Mouse (Mus musculus) heart, postnatal 0 days (tissue): Measurements from ENCODE around the gene Efna2.

Experiments used
- CTCF ChIP-seq: IDR thresholded peaks from 2 replicates; pipeline ENCODE4 v1.5.1; 2016; ENCODE audit warnings: antibody characterized with exemption, control low read depth, low read depth
- EP300 ChIP-seq: IDR thresholded peaks from 2 replicates; pipeline ENCODE4 v1.6.1; 2016; ENCODE audit warnings: antibody characterized with exemption, low read depth

DNA sequence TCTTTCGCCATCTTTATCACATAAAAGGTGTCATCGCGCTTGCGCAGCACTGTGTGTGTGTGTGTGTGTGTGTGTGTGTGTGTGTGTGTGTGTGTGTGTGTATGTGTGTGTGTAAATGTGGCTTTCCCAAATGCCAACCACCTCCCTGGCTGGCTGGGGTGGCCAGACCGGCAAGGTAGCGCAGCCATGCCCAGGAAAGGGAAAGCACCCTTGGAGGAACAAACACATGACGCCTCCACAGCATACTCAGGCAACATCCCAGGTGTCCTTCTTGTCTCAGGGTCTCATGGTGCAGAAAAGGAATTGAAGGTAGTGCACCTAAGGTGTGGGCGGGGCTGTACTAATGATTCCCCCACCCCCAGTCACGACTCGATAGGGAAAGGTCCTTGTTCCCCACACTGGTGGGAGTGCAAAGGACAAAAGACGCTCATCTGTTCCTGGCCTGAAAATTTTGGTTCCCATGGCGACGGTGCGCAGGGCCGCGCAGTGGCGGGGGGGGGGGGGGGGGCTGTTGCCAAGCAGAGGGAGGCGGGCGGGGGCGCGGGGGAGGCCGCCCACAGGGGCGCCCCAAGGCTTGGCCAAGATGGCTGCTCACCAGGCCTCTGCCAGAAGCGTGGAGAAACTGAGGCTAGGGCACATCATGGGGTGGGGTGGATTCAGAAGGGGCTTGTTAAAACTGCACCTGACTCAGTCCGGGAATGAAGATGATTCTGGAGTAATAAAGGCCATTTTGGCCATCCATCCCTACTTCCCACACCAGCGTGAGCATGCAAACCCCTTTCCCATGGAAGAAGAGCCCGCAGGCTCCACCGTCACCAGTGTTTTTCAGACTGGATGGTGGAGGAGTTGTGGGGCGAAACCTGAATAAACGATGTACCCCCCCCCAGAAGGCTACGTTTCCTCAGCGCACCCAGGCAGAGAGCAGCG is 41.4 kb upstream of the Efna2 start:
- TF ChIP-seq CTCF (no peak), EP300 (no peak)
